Mouse (Mus musculus) heart, embryonic 16.5 days (tissue): ENCODE data around the gene Spsb1. TPM values are rescaled to one million over a fixed set of nuclear protein-coding genes. Genes with fewer than 3 reads are reported as not detected.

Experiments used
- ATAC-seq: fragments of 200-750 bp; cut with Nextera tagmentation; replicated peaks from 2 replicates; pipeline ENCODE4 v1.8.0; 2017; ENCODE audit warnings: moderate number of reproducible peaks; ENCODE audit not compliant: insufficient read depth, low FRiP score; ENCODE audit errors: extremely low read depth
- H3K27ac ChIP-seq: fragments of 300-500 bp; sonication (generic); 2 replicates; pipeline ENCODE4 v1.5.1; 2014; ENCODE audit warnings: mild to moderate bottlenecking, low read length, control low read depth, moderate library complexity
- H3K27me3 ChIP-seq: fragments of 300-500 bp; sonication (generic); 2 replicates; pipeline ENCODE4 v1.6.1; 2014; ENCODE audit warnings: low read length, mixed read lengths; ENCODE audit not compliant: control insufficient read depth, insufficient read depth
- H3K36me3 ChIP-seq: fragments of 300-500 bp; sonication (generic); 2 replicates; pipeline ENCODE4 v1.6.1; 2014; ENCODE audit not compliant: control insufficient read depth, insufficient read depth
- H3K4me1 ChIP-seq: fragments of 300-500 bp; sonication (generic); 2 replicates; pipeline ENCODE4 v1.6.1; 2014; ENCODE audit warnings: low read length, mixed read lengths; ENCODE audit not compliant: control insufficient read depth, insufficient read depth
- H3K4me2 ChIP-seq: fragments of 300-500 bp; sonication (generic); 2 replicates; pipeline ENCODE4 v1.6.1; 2014; ENCODE audit warnings: low read depth, mild to moderate bottlenecking, control low read depth, low read length
- H3K4me3 ChIP-seq: fragments of 300-500 bp; sonication (generic); 2 replicates; pipeline ENCODE4 v1.5.1; 2014; ENCODE audit warnings: mild to moderate bottlenecking, control low read depth, low read length
- H3K9ac ChIP-seq: fragments of 300-500 bp; sonication (generic); 2 replicates; pipeline ENCODE4 v1.6.1; 2014; ENCODE audit warnings: low read length, control low read depth
- H3K9me3 ChIP-seq: fragments of 300-500 bp; sonication (generic); replicated peaks from 2 replicates; pipeline ENCODE4 v1.6.1; 2016; ENCODE audit warnings: low read length; ENCODE audit not compliant: control insufficient read depth
- WGBS: fragments of 180-500 bp; shearing (Covaris S2); extraction: QIAGEN DNeasy Blood & Tissue Kit; methylation state at CpG from one replicate; pipeline ENCODE4 v1.1.7; 2014; 5-methylcytosine and 5-hydroxymethylcytosine counted together
- polyA plus RNA-seq: library from polyadenylated mRNA; unstranded; fragments of >200 nt; fragmentation: Nextera tagmentation; extraction: Ambion mirVana; gene quantifications from 2 replicates; pipeline ENCODE4 v1.2.1, GENCODE M21; 2015

Gene Spsb1
- polyA plus RNA-seq, 1 experiment from 2014 or later: 12.4 TPM

DNA sequence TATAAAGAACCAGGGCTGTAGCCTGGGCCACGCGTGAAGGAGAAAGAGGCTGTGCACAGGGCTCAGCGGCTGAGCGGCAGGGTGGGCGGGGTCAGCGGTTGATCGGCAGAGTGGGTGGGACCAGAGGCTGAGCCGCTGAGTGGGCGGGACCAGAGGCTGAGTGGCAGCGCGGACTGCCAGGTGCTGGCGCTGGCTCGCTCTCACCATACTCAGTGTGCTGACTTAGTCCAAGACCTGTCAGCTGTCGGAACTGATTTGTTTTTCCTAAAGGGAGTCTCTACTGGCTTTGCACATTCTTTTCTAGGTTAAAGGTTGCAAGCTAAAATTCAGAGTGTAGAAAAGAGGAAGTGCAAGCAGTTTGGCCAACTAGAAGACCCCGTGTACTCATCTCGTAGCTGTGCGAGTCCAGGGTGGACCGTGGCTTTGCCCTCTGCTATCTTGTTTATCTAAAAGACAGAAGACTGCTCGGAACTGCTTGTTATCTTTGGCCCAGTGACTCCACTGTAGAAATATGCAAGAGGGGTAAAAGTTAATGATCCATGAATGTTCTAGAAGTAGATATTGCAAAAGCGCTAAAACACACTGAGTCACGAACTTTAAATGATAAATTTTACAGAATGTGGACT lies 34.2 kb upstream of the Spsb1 start:
- Histone ChIP-seq H3K9me3 (no peaks in the 10 kb centered on the region), H3K27me3 (no peaks in the 10 kb centered on the region), H3K4me2 (peak overlapping the region; percentile 70), H3K9ac (no peak overlapping the region), H3K36me3 (no peaks in the 10 kb centered on the region), H3K4me3 (peak overlapping the region; percentile 42), H3K4me1 (peaks cover 31% of the 10 kb centered on the region), H3K27ac (peak overlapping the region; percentile 47; the same call in 1 of the 2 replicates)
- peak; percentile 81 for ATAC-seq
- 6% methylated on average over 21 of the region's 21 CpGs for WGBS

DNA sequence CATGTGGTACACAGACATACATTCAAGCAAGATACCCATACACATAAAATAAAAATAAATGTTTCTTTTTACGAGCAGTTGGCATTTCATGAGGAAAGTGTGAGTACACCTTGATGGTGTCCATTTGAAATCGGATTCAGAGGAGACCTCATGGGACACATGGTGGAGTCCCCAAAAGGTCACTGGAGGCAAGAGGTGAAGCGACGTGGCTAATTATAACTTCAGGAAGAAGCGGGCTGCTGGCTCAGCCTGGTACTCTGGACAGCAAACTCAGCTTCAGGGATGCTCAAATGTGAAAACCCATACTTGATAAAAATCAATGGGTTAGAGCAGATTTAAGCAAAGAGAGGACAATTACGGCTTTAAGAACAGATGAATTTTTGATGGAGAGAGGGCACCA lies 33.5 kb upstream of the Spsb1 start:
- 72% methylated on average over 6 of the region's 6 CpGs for WGBS
- H3K27ac ChIP-seq: no peak overlapping the region
- no peaks in the 10 kb centered on the region for H3K9me3 ChIP-seq
- peak overlapping the region; percentile 70 for H3K4me2 ChIP-seq
- no peak overlapping the region for H3K4me3 ChIP-seq
- no peaks in the 10 kb centered on the region for H3K27me3 ChIP-seq
- no peak overlapping the region for H3K9ac ChIP-seq
- ATAC-seq: no peak
- H3K4me1 ChIP-seq: peaks cover 28% of the 10 kb centered on the region
- H3K36me3 ChIP-seq: no peaks in the 10 kb centered on the region

DNA sequence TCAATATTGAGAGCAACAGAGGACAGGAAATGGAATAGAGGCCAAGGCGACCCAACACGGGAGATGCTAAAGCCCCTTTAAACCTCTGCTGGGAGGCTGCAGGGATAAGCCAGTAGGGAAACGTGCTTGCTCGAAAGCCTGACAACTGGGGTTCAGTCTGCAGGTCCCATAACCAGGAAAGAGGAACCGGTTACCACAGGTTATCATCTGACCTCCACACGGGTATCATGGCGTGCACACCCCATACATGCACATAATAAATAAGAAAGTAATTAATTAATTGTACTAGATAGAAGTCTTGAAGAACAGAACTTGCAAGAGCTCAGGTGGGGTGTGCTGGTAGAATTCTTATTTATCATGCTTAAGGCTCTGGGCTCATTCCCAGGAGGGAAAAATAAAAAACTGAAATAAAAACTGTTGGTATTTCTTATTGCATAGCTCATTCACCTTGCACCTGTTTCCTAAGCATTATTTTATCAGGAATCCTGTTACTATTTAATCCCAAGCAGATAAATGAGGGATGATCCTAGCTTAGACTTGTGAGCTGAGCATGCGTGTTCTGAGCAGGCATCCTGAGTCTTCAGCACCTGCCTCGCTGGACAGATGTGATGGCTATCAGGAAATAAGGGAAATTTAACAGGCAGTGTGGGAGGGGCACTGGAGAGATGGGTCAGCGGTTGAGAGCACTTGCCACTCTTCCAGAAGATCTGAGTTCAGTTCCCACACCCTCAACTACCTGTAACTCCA lies 32.0 kb upstream of the Spsb1 start:
- H3K4me3 ChIP-seq: no peak overlapping the region
- H3K27me3 ChIP-seq: no peaks in the 10 kb centered on the region
- no peak overlapping the region for H3K27ac ChIP-seq
- H3K9me3 ChIP-seq: no peaks in the 10 kb centered on the region
- ATAC-seq: no peak
- H3K9ac ChIP-seq: no peak overlapping the region
- H3K4me2 ChIP-seq: no peak overlapping the region
- 79% methylated on average over 10 of the region's 10 CpGs for WGBS
- H3K4me1 ChIP-seq: peaks cover 28% of the 10 kb centered on the region
- peaks cover 2% of the 10 kb centered on the region for H3K36me3 ChIP-seq

DNA sequence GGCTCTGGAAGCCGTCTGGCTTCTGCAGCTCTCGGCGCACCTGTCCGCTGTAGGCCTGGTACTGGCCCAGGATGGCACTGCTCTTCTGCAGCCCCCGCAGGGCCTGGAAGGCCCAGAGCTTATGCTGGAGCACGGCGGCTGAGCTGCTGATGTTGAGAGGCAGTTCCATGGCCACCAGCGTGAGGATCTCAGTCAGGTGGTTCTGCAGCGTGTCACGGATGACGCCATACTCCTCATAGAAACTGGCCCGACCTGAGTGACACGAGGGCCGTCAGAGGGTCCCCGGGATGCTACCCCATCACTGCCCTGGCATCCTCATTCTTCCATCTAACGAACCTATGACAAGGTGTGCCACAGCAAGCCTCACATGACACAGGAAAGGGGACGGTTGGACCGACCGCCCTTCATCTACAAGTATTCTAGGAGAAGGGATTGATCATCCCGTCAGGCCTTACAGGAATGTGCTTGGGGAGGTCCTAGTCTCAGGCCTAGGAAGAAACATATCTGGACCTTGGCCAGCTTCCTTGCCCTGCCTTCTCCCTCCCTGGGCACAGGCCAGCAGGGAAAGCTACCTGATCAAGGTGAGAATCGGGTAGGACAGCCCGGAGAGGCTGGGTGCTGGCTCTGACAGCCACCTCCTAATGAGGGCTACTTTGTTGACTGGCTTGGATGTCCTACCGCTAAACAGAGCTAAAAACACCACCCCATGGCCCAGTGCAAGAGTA lies 29.2 kb upstream of the Spsb1 start:
- H3K9me3 ChIP-seq: no peaks in the 10 kb centered on the region
- no peak overlapping the region for H3K4me3 ChIP-seq
- H3K4me1 ChIP-seq: peaks cover 15% of the 10 kb centered on the region
- peaks cover 11% of the 10 kb centered on the region for H3K36me3 ChIP-seq
- 90% methylated on average over 23 of the region's 23 CpGs for WGBS
- H3K4me2 ChIP-seq: no peak overlapping the region
- H3K9ac ChIP-seq: no peak overlapping the region
- no peak overlapping the region for H3K27ac ChIP-seq
- no peak for ATAC-seq
- H3K27me3 ChIP-seq: no peaks in the 10 kb centered on the region

DNA sequence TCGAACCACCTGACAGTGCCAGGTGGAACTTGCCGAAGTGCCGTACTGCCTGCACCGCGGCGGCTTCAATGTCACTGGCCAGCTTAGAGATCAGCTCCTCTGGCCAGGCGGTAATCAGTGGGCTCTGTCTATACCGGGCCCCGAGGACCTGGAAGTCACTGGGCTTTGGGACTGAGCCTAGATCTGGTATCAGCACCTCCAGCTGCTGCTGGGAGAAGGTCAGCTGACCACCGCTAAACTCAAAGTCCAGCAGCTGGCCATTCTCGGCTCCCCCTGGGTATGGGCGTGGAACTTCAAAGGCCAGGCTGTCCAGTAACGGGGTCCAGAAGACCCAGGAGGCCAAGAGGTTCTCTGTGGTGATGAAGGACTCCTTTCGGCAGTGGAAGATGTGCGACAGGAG lies 27.3 kb upstream of the Spsb1 start:
- Histone ChIP-seq H3K27ac (no peak overlapping the region), H3K4me1 (peaks cover 25% of the 10 kb centered on the region), H3K4me3 (no peak overlapping the region), H3K9ac (no peak overlapping the region), H3K4me2 (no peak overlapping the region), H3K27me3 (no peaks in the 10 kb centered on the region), H3K9me3 (no peaks in the 10 kb centered on the region), H3K36me3 (peaks cover 11% of the 10 kb centered on the region)
- no peak for ATAC-seq
- 79% methylated on average over 15 of the region's 15 CpGs for WGBS

DNA sequence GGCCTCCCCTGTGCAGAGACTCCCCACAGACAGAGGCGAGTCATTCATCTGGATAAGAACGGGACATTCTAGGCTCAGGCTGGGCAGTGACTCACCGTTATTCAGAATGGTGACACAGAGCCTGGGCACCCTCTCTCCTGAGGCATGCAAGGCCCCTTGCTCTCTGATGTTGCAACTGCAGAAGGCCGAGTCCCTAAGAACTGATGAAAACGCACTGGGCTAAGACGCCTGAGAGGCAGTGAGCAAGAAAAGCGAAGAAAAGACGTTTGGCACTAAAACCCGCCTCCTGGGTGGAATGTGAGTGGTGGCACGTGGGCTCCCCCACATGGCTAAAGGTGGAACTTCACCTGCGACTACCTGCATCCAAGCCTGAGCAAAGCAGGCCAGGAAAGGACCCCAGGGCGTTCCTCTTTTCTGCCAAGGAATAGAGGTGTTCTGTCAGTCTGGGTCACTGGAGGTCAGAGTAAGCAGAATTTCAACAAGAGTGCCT lies 25.0 kb upstream of the Spsb1 start:
- Histone ChIP-seq H3K4me1 (peaks cover 32% of the 10 kb centered on the region), H3K9me3 (no peaks in the 10 kb centered on the region), H3K4me3 (peak overlapping the region; percentile 27), H3K36me3 (peaks cover 11% of the 10 kb centered on the region), H3K27me3 (no peaks in the 10 kb centered on the region), H3K27ac (no peak overlapping the region), H3K9ac (peak overlapping the region; percentile 41), H3K4me2 (peak overlapping the region; percentile 58)
- WGBS: 4% methylated on average over 12 of the region's 12 CpGs
- peak; percentile 24; the same call in 1 of the 2 replicates for ATAC-seq

DNA sequence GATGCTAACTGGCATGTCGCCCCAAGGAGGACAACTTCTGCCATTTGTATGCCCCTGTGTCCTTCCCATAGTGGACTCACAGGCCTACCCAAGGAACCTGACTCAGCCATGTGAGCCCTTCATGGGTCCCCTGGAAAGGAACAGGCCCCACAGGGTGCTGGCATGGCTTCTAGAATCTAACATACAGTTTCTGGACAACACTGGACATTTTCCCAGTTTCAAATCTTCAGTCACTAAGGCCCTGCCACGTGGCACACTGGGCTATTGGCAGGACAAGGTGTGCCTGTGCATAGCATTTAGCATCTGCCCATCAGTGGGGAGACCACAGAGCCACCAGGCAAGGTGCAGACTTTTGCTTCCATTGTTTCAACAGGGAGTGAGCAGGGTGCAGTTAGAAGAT lies 24.0 kb upstream of the Spsb1 start:
- Histone ChIP-seq H3K9me3 (no peaks in the 10 kb centered on the region), H3K36me3 (peaks cover 11% of the 10 kb centered on the region), H3K9ac (0 out of 2 replicates have a peak overlapping the region, but pooled peaks have one; percentile 5), H3K4me2 (no peak overlapping the region), H3K4me3 (no peak overlapping the region), H3K27me3 (no peaks in the 10 kb centered on the region), H3K4me1 (peaks cover 33% of the 10 kb centered on the region), H3K27ac (no peak overlapping the region)
- 81% methylated on average over 2 of the region's 2 CpGs for WGBS
- no peak for ATAC-seq

DNA sequence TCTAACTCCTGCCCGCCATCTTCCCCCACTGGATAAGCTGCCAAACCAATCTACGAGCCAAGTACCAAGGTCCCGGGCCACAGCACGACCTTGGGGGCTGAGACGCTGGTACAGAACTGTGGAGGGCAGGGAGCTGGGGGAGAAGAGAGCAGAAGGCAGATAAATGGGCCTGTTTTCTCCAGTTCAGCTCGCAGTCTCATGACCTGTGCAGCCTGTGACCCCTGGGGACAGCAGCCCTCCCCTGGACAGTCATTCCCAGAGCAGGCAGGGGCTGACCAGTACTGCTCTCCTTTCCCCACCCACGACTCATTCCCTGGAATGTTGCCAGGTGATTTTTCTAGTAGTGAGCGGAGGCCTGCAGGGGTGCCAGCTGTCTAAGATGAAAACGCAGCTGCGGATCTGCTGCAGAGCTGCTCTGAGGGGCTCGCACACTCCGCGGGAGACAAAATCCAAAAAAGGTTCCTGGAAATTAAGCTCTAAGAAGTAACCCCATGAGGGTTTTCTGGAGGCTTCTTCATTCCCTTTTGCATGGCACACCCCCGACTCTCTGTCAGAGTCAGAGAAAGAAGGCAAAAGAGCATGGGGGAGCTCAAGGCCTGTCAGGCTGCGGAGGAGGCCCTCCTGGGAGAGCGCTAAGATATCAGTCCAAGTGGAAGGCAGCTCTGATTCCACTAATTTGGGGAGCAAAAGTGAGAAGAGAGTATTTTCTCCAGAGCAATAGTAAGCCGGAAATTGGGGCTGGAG lies 23.1 kb upstream of the Spsb1 start:
- WGBS: 37% methylated on average over 17 of the region's 17 CpGs
- Histone ChIP-seq H3K9me3 (no peaks in the 10 kb centered on the region), H3K4me1 (peaks cover 33% of the 10 kb centered on the region), H3K27ac (peak overlapping the region; percentile 63), H3K9ac (no peak overlapping the region), H3K27me3 (no peaks in the 10 kb centered on the region), H3K4me3 (no peak overlapping the region), H3K36me3 (peaks cover 11% of the 10 kb centered on the region), H3K4me2 (no peak overlapping the region)
- peak; percentile 54 for ATAC-seq
